Mouse (Mus musculus): Measurements from ENCODE around the gene 9930021J03Rik.

DNA sequence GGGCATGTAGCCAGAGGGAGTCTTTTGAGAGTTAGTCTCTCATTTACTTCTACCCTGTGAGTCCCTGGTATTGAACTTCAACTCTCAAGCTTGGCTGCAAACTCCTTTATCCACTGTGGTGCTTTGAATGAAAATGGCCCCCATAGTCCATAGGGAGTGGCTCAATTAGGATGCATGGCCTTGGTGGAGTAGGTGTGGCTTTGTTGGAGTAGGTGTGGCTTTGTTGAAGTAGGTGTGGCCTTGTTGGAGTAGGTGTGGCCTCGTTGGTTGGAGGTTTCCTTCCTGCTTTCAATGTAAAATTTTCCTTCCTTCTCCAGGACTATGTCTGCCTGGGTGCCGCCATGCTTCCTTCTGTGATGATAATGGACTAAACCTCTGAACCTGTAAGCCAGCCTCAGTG is 25.1 kb upstream of the 9930021J03Rik start:
- TF ChIP-seq CTCF (IDR thresholded peaks at IDR 0.05; ENCODE audit: extremely low read depth, insufficient read depth, insufficient read length, insufficient replicate concordance) (no peak), POLR2A (IDR thresholded peaks at IDR 0.05; ENCODE audit: low read depth, low read length) (no peak)

All from spleen, adult 2 months (tissue).